Mouse (Mus musculus) Patski (cell line): Measurements from ENCODE around the gene Tgif2. TPM values are rescaled to one million over a fixed set of nuclear protein-coding genes. Genes with fewer than 3 reads are reported as not detected.

ENCODE experiments used
- ATAC-seq: fragments of 100-300 bp; one replicate; pipeline ENCODE4 v1.8.0; 2021
- CTCF ChIA-PET: fragments of 350-600 bp; sonication (Branson Sonifier 250); formaldehyde crosslinking; loops from one replicate; lab custom pipeline; 2022; ENCODE audit warnings: inconsistent platforms; lab: Charles Lee
- POLR2A ChIA-PET: fragments of 350-600 bp; sonication (Branson Sonifier 250); formaldehyde crosslinking; loops from one replicate; lab custom pipeline; 2022; ENCODE audit warnings: antibody characterized with exemption, inconsistent platforms; lab: Charles Lee
- DNase-seq: peaks from one replicate; pipeline ENCODE4 v3.0.0-alpha.2; 2011; ENCODE audit warnings: low read depth, low spot score
- H3K27me3 ChIP-seq: fragments of 371-371 bp; one replicate; pipeline ENCODE4 v1.5.1; 2021
- CTCF ChIP-seq: fragments of 100-300 bp; IDR thresholded peaks from one replicate; pipeline ENCODE4 v1.5.1; 2021
- in situ Hi-C: fragments of 300-500 bp; cut with MboI; formaldehyde crosslinking; loops from 3 replicates; pipeline ENCODE4 v1.11.1; 2018; ENCODE audit warnings: low pct_unique_long_range_greater_than_20kb, mixed read lengths
- polyA plus RNA-seq: library from polyadenylated mRNA; unstranded; gene quantifications from one replicate; pipeline ENCODE4 v1.2.3, GENCODE M21; 2021

Gene Tgif2
- polyA plus RNA-seq, 1 experiment from 2014 or later = 10.0 TPM

DNA sequence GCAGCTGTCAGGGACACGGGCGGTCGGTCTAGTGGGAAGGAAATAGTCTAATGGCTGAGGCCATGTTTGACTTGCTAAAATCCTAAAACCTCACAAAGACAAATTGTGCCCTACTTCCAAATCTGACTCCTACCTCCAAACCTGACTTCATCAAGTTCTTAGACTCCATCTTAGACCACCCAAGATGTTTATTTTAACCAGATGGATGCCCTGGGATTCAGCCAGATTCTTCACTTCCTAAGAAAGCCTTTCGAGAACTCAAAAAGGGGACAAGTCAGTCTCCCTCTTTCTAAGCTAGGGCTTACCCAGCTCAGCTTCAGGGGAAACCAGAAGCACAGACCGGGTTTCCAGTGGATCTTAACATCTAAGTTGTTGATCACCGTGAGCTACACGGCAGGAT lies 18.9 kb downstream of the Tgif2 start:
- no peaks in the 10 kb centered on the region for H3K27me3 ChIP-seq
- no peak for ATAC-seq
- no peak for DNase-seq
- POLR2A ChIA-PET = no interaction called here
- in situ Hi-C loops = loop anchor here (5.0 kb wide), 1 partner anchor 46 kb away; no protein-coding TSS in a partner anchor
- no peak for TF ChIP-seq CTCF
- CTCF ChIA-PET = interaction anchor here (2.2 kb wide), 1 partner anchor 10 kb away, joined by 7 read pairs; no protein-coding TSS in a partner anchor

DNA sequence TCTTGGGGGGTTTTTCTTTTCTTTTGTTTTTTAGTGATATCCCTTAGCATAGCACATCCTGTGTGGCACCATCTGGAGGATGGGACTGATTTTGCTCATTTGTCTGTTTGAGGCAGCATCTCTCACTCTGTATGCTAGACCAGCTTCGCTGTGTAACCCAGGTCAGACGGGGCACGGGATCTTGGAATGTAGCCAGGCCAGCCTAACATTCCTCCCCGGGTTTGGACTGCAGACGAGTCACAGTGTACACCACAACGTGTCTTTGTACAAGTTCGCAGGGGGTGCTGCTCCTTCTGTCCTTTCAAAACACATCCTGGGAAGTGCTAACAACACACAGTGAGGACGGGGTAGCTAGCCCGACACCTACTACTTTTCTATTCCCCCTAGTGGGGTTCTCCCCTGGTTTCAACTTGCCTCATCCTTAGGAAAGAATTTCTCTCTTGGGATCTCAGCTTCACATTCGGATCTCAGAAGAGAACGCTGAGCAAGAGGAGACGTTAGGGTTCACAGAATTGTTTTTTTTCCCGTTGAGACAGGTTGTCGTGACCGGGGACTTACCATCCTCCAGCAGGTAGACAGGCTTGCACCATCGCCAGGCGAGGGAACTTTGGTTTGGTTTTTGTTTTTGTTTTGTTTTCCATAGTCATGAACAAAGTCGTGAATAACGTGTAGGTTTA lies 22.4 kb downstream of the Tgif2 start:
- in situ Hi-C loops = no loop called here
- ATAC-seq = no peak
- no peaks in the 10 kb centered on the region for H3K27me3 ChIP-seq
- ChIA-PET CTCF (interaction anchor here (1.3 to 1.7 kb wide), 3 partner anchors 48 to 135 kb away, joined by 3 to 5 read pairs (median 4); no protein-coding TSS in a partner anchor), POLR2A (interaction anchor here (0.7 to 1.3 kb wide), 2 partner anchors 14 to 53 kb away, joined by 4 to 7 read pairs; no protein-coding TSS in a partner anchor)
- no peak for TF ChIP-seq CTCF
- DNase-seq = peak; percentile 17

DNA sequence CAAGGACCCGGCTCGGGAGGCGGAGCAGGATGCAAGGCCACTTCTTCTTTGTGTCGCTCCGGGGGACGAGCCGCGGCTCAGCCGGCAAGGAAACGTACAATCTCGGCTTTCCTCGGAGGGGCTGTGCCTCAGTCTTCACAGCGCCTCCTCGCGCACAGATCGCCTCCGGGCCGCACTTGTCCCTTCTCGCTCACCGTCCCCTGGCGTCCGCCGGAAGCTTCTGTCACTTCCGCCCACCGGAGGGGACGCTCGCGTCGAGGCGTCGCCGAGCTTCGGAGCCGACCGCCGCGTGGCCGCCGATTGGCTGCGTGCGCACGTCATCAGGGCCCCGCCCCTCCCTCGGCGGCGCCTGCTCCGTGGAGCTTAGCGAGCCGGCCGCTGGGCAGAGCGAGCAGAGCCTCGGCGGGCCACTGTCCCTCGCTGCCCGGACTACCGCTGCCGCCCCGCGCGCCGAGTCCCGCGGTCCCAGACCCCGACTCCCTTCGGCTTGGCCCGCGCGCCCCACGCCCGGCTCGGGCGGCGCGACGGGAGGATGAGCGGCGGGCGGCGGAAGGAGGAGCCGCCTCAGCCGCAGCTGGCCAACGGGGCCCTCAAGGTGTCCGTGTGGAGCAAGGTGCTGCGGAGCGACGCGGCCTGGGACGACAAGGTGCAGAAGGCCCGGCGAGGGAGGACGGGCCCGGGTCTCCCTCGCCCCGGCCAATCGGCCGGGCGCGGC lies 23.1 kb downstream of the Tgif2 start, which contains the start of gene Rab5if:
Rab5if (plus strand) TSS at position 357 of the 715 bp plus-strand sequence.
- no peaks in the 10 kb centered on the region for H3K27me3 ChIP-seq
- ChIA-PET POLR2A (interaction anchor here (0.5 to 1.4 kb wide), 3 partner anchors 21 to 54 kb away, joined by 3 to 4 read pairs (median 4); no protein-coding TSS in a partner anchor), CTCF (interaction anchor here (0.7 to 1.7 kb wide), 4 partner anchors 16 to 134 kb away, joined by 3 to 5 read pairs (median 4); no protein-coding TSS in a partner anchor)
- TF ChIP-seq CTCF = peak; percentile 99
- in situ Hi-C loops = no loop called here
- DNase-seq (peak; percentile 89), ATAC-seq (peak; percentile 88)

DNA sequence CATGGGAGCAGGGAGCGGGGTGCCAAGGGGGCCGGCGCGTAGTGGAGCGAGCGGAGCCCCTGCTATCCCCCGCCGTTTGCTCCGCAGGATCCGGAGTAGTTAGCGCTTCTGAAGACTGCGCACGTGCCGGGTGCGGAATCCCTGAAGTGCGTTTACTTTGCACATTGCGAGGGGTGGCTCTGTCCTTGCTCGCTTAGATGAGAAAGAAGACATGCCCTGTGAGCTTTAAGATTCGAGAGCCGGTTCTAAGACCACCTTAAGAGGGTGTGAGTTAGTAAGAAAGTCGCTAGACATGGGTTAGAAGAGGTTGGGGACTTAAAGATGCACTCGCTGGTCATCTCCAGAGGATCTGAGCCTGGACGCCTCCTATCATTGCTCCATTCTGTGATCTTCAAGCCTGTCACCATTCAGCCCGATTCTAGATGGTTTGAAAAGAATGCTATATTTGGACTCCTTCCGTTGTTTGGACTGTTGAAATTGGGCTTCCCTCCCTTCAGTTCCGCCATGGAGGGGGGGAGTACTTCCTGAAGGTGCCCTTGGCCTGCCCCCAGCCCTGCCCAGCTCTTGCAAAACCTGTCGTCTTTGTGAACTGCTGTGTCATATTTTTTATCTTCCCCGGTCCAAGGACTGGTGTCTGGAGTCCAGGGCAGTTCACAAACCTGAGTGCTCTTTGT lies 23.8 kb downstream of the Tgif2 start:
- ChIA-PET CTCF (interaction anchor here (0.7 to 1.7 kb wide), 4 partner anchors 16 to 133 kb away, joined by 3 to 5 read pairs (median 4); no protein-coding TSS in a partner anchor), POLR2A (interaction anchor here (0.5 to 1.4 kb wide), 2 partner anchors 22 to 29 kb away, joined by 3 to 4 read pairs; no protein-coding TSS in a partner anchor)
- H3K27me3 ChIP-seq = no peaks in the 10 kb centered on the region
- TF ChIP-seq CTCF = no peak
- ATAC-seq = peak; percentile 40
- DNase-seq = no peak
- in situ Hi-C loops = no loop called here

DNA sequence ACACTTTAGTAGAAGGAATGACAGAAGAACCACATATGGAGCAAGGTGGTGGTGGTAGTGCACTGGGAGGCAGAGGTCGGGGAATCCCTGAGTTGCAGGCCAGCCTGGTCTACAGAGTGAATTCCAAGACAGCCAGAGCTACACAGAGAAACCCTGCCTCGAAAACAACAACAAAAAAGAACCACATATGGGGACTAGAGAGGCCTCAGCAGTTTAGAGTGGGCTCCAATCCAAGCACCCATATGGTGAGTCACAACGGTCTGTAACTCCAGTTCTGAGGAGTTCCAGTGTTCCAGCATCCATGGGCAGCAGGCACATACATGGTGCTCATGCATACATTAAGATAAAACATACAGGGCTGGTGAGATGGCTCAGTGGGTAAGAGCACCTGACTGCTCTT lies 24.7 kb downstream of the Tgif2 start:
- no peak for TF ChIP-seq CTCF
- H3K27me3 ChIP-seq = no peaks in the 10 kb centered on the region
- CTCF ChIA-PET = no interaction called here
- DNase-seq (no peak), ATAC-seq (no peak)
- in situ Hi-C loops = no loop called here
- POLR2A ChIA-PET = interaction anchor here (0.6 to 1.4 kb wide), 2 partner anchors 23 to 51 kb away, joined by 3 read pairs; no protein-coding TSS in a partner anchor

DNA sequence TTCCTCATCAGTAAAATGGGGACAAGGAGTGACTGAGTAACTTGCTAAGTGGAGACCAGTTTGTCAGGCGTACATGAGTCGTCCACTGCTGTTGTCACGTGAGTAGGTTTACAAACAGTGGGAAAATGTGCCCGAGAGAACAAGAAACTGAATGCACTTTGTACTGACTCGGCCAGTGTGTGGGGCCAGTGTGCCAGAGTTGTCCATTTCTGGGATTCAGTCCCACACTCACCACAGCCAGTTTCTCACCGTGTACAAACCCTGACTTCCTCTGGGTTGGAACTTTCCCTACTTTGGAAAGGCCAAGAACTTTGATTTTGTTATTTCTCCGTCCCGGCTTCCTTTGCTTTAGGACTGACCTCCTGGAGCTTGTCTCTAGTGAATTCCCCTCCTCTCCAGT lies 29.2 kb downstream of the Tgif2 start:
- in situ Hi-C loops = no loop called here
- ChIA-PET POLR2A (no interaction called here), CTCF (interaction anchor here (1.3 to 1.6 kb wide), 2 partner anchors 128 to 228 kb away, joined by 3 to 4 read pairs; no protein-coding TSS in a partner anchor)
- no peak for TF ChIP-seq CTCF
- no peak for DNase-seq
- ATAC-seq = no peak
- H3K27me3 ChIP-seq = no peaks in the 10 kb centered on the region

DNA sequence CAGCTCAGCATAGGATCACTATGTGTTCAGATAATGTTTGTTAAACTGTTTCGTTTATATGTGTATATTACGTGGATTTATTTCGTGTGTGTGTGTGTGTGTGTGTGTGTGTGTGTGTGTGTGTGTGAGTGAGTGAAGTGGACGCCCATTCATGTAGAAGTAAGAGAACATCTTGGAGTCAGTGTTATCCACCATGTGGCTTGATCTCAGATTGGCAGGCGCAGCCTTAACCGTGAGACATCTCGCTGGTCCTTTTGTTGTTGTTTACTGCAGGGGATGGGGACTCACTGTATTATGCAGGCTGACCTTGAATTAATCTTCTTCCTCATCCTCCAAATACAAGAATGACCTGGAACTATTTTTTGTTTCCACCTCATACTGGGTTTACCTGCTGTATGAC lies 29.7 kb downstream of the Tgif2 start:
- no peaks in the 10 kb centered on the region for H3K27me3 ChIP-seq
- in situ Hi-C loops = no loop called here
- CTCF ChIA-PET = interaction anchor here (1.3 to 1.6 kb wide), 2 partner anchors 127 to 227 kb away, joined by 3 to 4 read pairs; no protein-coding TSS in a partner anchor
- no peak for ATAC-seq
- TF ChIP-seq CTCF = no peak
- POLR2A ChIA-PET = no interaction called here
- DNase-seq = no peak

DNA sequence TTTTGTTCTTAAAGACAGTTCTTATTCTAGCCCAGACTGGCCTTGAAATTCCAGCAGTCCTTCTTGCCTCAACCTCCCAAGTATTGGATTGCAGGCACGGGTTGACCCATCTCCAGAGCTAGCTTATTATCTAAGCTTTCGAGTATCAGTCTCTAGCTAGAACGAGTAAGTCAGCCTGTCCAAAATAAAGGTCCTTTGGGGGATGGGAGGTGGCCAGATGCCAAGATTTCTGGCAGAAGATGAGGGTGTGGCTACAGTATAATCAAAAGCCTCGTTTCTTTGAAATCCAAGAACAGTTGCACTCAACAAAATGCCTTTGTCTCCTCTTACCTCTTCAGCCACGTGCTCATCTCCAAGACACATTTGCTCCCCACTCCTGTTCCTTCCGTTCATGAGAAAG lies 30.7 kb downstream of the Tgif2 start:
- DNase-seq (no peak), ATAC-seq (no peak)
- POLR2A ChIA-PET = no interaction called here
- CTCF ChIA-PET = no interaction called here
- H3K27me3 ChIP-seq = no peaks in the 10 kb centered on the region
- in situ Hi-C loops = loop anchor here (10.0 kb wide), 1 partner anchor 214 kb away; the partner anchor contains the start of gene Tldc2
- no peak for TF ChIP-seq CTCF

DNA sequence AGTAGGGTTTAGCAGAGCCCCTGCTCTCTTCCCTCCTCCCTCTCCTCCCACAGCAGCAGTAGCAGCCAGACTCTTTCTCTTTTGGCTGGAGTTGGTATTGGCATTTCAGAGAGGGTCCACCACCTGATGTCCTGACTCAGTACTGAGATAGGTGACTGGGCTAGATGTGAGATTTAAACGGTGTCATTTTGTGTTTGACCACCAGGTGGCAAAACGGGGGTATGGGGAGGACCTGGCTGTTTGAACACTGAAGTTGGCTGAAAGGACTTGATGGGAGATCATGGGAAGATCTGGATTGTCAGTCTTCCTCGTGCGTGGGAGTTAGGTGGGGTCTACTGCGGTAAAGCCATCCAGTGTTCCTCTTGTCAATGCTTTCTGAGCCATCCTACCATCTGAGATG lies 33.8 kb downstream of the Tgif2 start:
- TF ChIP-seq CTCF = no peak
- in situ Hi-C loops = loop anchor here (10.0 kb wide), 1 partner anchor 211 kb away; the partner anchor contains the start of gene Tldc2
- ATAC-seq (no peak), DNase-seq (no peak)
- H3K27me3 ChIP-seq = no peaks in the 10 kb centered on the region
- ChIA-PET CTCF (no interaction called here), POLR2A (no interaction called here)
